Mouse (Mus musculus) stomach, embryonic 14.5 days (tissue): ENCODE data around the gene Atp6v0a1. TPM values are rescaled to one million over a fixed set of nuclear protein-coding genes. Genes with fewer than 3 reads are reported as not detected.

ENCODE experiments used
- microRNA-seq: library from miRNA; unstranded; fragments of <30 nt; microRNA quantifications from one replicate; pipeline ENCODE4, GENCODE M21; 2016
- polyA plus RNA-seq: library from polyadenylated mRNA; unstranded; fragments of >200 nt; fragmentation: Nextera tagmentation; extraction: Ambion mirVana; gene quantifications from 2 replicates; pipeline ENCODE4 v1.2.1, GENCODE M21; 2014

Atp6v0a1 gene
- polyA plus RNA-seq, 1 experiment from 2014 or later: 42.0 TPM

Small RNA genes within 50 kb of the gene (microRNA-seq; reads per million reads assigned to microRNA genes)
- gene Mir6928: 1.3 reads per million

Other genes starting within 250 kb of the Atp6v0a1 start
- gene Kcnh4, start 249.5 kb upstream of the Atp6v0a1 start, polyA plus RNA-seq: 0.25 and 0.48 TPM in 2 replicates
- not detected in 2 replicates for gene Hcrt, start 246.5 kb upstream of the Atp6v0a1 start, polyA plus RNA-seq
- gene Ghdc, start 238.5 kb upstream of the Atp6v0a1 start, polyA plus RNA-seq: 3.3 and 3.8 TPM in 2 replicates
- gene Stat5b, start 158.7 kb upstream of the Atp6v0a1 start, polyA plus RNA-seq: 24.6 and 26.8 TPM in 2 replicates
- gene Stat5a, start 150.1 kb upstream of the Atp6v0a1 start, polyA plus RNA-seq: 7.3 and 8.3 TPM in 2 replicates
- 43.5 and 44.8 TPM in 2 replicates for gene Stat3, start 69.9 kb upstream of the Atp6v0a1 start, polyA plus RNA-seq
- gene Cavin1, start 38.6 kb upstream of the Atp6v0a1 start, polyA plus RNA-seq: 136 and 158 TPM in 2 replicates
- 11.2 and 14.2 TPM in 2 replicates for gene Naglu, start 60.6 kb downstream of the Atp6v0a1 start, polyA plus RNA-seq
- gene Hsd17b1, start 69.0 kb downstream of the Atp6v0a1 start, polyA plus RNA-seq: not detected in 2 replicates
- 37.9 and 41.3 TPM in 2 replicates for gene Coasy, start 73.1 kb downstream of the Atp6v0a1 start, polyA plus RNA-seq
- gene Mlx, start 77.8 kb downstream of the Atp6v0a1 start, polyA plus RNA-seq: 36.7 and 46.0 TPM in 2 replicates
- gene Psmc3ip, start 86.0 kb downstream of the Atp6v0a1 start, polyA plus RNA-seq: 29.7 and 36.4 TPM in 2 replicates
- 8.0 and 9.1 TPM in 2 replicates for gene Retreg3, start 110.4 kb downstream of the Atp6v0a1 start, polyA plus RNA-seq
- gene Tubg1, start 110.5 kb downstream of the Atp6v0a1 start, polyA plus RNA-seq: 70.5 and 70.9 TPM in 2 replicates
- 3.6 and 4.5 TPM in 2 replicates for gene Tubg2, start 146.5 kb downstream of the Atp6v0a1 start, polyA plus RNA-seq
- gene Cntnap1, start 161.1 kb downstream of the Atp6v0a1 start, polyA plus RNA-seq: 2.1 and 2.2 TPM in 2 replicates
- 25.6 and 26.0 TPM in 2 replicates for gene Plekhh3, start 161.9 kb downstream of the Atp6v0a1 start, polyA plus RNA-seq
- gene Ccr10, start 166.0 kb downstream of the Atp6v0a1 start, polyA plus RNA-seq: 0.14 and 0.33 TPM in 2 replicates
- gene Ezh1, start 217.0 kb downstream of the Atp6v0a1 start, polyA plus RNA-seq: 17.7 and 19.1 TPM in 2 replicates
- 123 and 128 TPM in 2 replicates for gene Ramp2, start 236.6 kb downstream of the Atp6v0a1 start, polyA plus RNA-seq
- 153 and 154 TPM in 2 replicates for gene Vps25, start 244.3 kb downstream of the Atp6v0a1 start, polyA plus RNA-seq